Mouse (Mus musculus): ENCODE measurements around the gene Npw.

DNA sequence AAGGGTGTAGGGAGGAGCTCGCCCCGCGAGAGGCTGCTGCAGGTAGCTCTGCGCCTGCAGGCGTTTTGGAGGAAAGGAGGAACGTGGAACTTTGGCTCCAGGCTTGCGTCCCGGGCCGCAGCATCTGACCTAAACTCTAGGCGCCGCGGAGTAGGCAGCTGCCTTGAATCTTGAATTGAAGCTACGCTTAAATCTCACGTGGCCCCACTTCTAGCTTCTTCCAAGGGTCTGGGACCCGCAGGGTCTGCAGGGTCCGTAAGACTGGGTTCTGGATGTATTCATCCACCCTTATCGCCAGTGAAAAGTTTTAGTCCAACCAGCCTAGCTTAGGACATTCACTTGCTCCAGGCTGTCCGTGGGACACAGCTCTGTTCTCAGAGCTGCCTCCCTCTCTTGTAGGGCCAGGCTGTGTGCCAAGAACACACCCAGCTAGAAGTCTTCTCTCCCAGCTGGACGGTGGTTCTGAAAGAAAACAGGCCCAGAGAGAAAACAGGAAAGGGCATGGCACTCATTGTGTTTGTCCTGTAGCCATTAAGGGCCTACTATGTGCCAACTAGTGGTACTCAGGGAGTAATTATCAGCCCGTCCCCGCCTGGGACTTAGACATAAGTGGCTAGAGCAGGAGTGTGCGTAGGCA lies 25.3 kb downstream of the Npw start:
- TF ChIP-seq CTCF (IDR thresholded peaks at IDR 0.05), result no peak
- TF ChIP-seq POLR2A (IDR thresholded peaks at IDR 0.05; ENCODE audit: insufficient read depth, low read depth, low read length), result peak; percentile 83
- peak; percentile 87 for TF ChIP-seq EP300 (IDR thresholded peaks at IDR 0.05; ENCODE audit: insufficient read depth, low read depth, low read length)
